Mouse (Mus musculus): Measurements from ENCODE around the gene Pcnt.

GRCm38 (mm10) chr10:76488265-76488664, 45.7 kb upstream of the Pcnt start:
- no peak for TF ChIP-seq CTCF (IDR thresholded peaks at IDR 0.05; ENCODE audit: insufficient read depth, low read length)
- TF ChIP-seq POLR2A (IDR thresholded peaks at IDR 0.05; ENCODE audit: borderline replicate concordance, extremely low read depth, low read depth, low read length): no peak

All from lung, adult 2 months (tissue).